Mouse (Mus musculus): ENCODE results near the gene Gm4353. TPM values are rescaled to one million over a fixed set of nuclear protein-coding genes. Genes with fewer than 3 reads are reported as not detected.
A peak's percentile ranks its signal among the peaks of the same experiment; 100 is the strongest.
"Not testable (repeated sequence)": the region's sequence is repeated elsewhere in the genome, so short reads cannot be mapped to it uniquely, and the experiment has no call there.

The Gm4353 gene
- 0.14 and 1.3 TPM in 2 replicates for total RNA-seq (2014; rRNA removed)
- polyA plus RNA-seq (2015; fragmentation: Nextera tagmentation; extraction: Ambion mirVana): 0.63 and 0.79 TPM in 2 replicates

- H3K9ac ChIP-seq (replicated peaks; ENCODE audit: low read length): not testable (repeated sequence)
- 96% methylated on average over 11 of the region's 11 CpGs for WGBS
Observed at GRCm38 (mm10) chr7:116084366-116084765, at the start of gene Gm4353. TSS of gene Gm4353 (minus strand) at chr7:116084635.

GRCm38 (mm10) chr7:116132078-116132477, 47.6 kb upstream of the Gm4353 start:
- 6% methylated on average over 5 of the region's 5 CpGs for WGBS
- ATAC-seq: peak; percentile 68
- Histone ChIP-seq H3K4me3 (ENCODE audit: low read length) (no peak overlapping the region), H3K36me3 (ENCODE audit: insufficient read depth, low read length) (no peaks in the 10 kb centered on the region), H3K9me3 (ENCODE audit: low read length) (no peaks in the 10 kb centered on the region), H3K27me3 (ENCODE audit: insufficient read depth, low read length) (no peaks in the 10 kb centered on the region), H3K27ac (peak overlapping the region; percentile 48), H3K4me1 (ENCODE audit: insufficient read depth, low read length) (peaks cover 4% of the 10 kb centered on the region; the same call in 1 of the 2 replicates), H3K9ac (replicated peaks; ENCODE audit: low read length) (no peak overlapping the region), H3K4me2 (ENCODE audit: low read depth, low read length) (no peak overlapping the region)
- DNase-seq (ENCODE audit: low spot score): peak; percentile 92
- TF ChIP-seq CTCF (IDR thresholded peaks at IDR 0.05; ENCODE audit: low read depth): peak; percentile 96

More at GRCm38 (mm10) chr7:116084366-116084765, at the start of gene Gm4353:
- H3K27ac ChIP-seq; DNase-seq (ENCODE audit: low spot score); H3K4me1 ChIP-seq (ENCODE audit: insufficient read depth, low read length); H3K9me3 ChIP-seq (ENCODE audit: low read length); H3K4me2 ChIP-seq (ENCODE audit: low read depth, low read length); H3K27me3 ChIP-seq (ENCODE audit: insufficient read depth, low read length); H3K36me3 ChIP-seq (ENCODE audit: insufficient read depth, low read length); ATAC-seq; H3K4me3 ChIP-seq (ENCODE audit: low read length): not testable (repeated sequence)

GRCm38 (mm10) chr7:116131390-116131789, 47.0 kb upstream of the Gm4353 start:
- peaks cover 4% of the 10 kb centered on the region; the same call in 1 of the 2 replicates for H3K4me1 ChIP-seq (ENCODE audit: insufficient read depth, low read length)
- H3K27me3 ChIP-seq (ENCODE audit: insufficient read depth, low read length): no peaks in the 10 kb centered on the region
- no peaks in the 10 kb centered on the region for H3K9me3 ChIP-seq (ENCODE audit: low read length)
- DNase-seq (ENCODE audit: low spot score): peak; percentile 78
- ATAC-seq: no peak
- H3K36me3 ChIP-seq (ENCODE audit: insufficient read depth, low read length): no peaks in the 10 kb centered on the region
- H3K4me2 ChIP-seq (ENCODE audit: low read depth, low read length): no peak overlapping the region
- no peak overlapping the region for H3K9ac ChIP-seq (replicated peaks; ENCODE audit: low read length)
- peak; percentile 63 for TF ChIP-seq CTCF (IDR thresholded peaks at IDR 0.05; ENCODE audit: low read depth)
- H3K4me3 ChIP-seq (ENCODE audit: low read length): no peak overlapping the region
- H3K27ac ChIP-seq: peak overlapping the region; percentile 48; the same call in 1 of the 2 replicates
- 14% methylated on average over 4 of the region's 4 CpGs for WGBS

- no peak overlapping the region for H3K4me3 ChIP-seq (ENCODE audit: low read length)
- no peak for TF ChIP-seq CTCF (IDR thresholded peaks at IDR 0.05; ENCODE audit: low read depth)
Observed at GRCm38 (mm10) chr7:116129374-116129773, 44.9 kb upstream of the Gm4353 start.

GRCm38 (mm10) chr7:116128286-116128685, 43.9 kb upstream of the Gm4353 start:
- Histone ChIP-seq H3K4me2 (ENCODE audit: low read depth, low read length) (no peak overlapping the region), H3K9me3 (ENCODE audit: low read length) (no peaks in the 10 kb centered on the region), H3K36me3 (ENCODE audit: insufficient read depth, low read length) (no peaks in the 10 kb centered on the region), H3K4me3 (ENCODE audit: low read length) (no peak overlapping the region), H3K27me3 (ENCODE audit: insufficient read depth, low read length) (no peaks in the 10 kb centered on the region), H3K4me1 (ENCODE audit: insufficient read depth, low read length) (peaks cover 8% of the 10 kb centered on the region; the same call in 1 of the 2 replicates), H3K9ac (replicated peaks; ENCODE audit: low read length) (no peak overlapping the region), H3K27ac (no peak overlapping the region)
- DNase-seq (ENCODE audit: low spot score) (no peak), ATAC-seq (no peak)
- no peak for TF ChIP-seq CTCF (IDR thresholded peaks at IDR 0.05; ENCODE audit: low read depth)
- 95% methylated on average over 8 of the region's 8 CpGs for WGBS

More at GRCm38 (mm10) chr7:116129374-116129773, 44.9 kb upstream of the Gm4353 start:
- no peak overlapping the region for H3K27ac ChIP-seq
- no peaks in the 10 kb centered on the region for H3K36me3 ChIP-seq (ENCODE audit: insufficient read depth, low read length)
- no peaks in the 10 kb centered on the region for H3K27me3 ChIP-seq (ENCODE audit: insufficient read depth, low read length)
- WGBS: 93% methylated on average over 10 of the region's 10 CpGs
- H3K9ac ChIP-seq (replicated peaks; ENCODE audit: low read length): no peak overlapping the region
- DNase-seq (ENCODE audit: low spot score): no peak
- H3K9me3 ChIP-seq (ENCODE audit: low read length): no peaks in the 10 kb centered on the region
- no peak for ATAC-seq
- H3K4me1 ChIP-seq (ENCODE audit: insufficient read depth, low read length): peaks cover 4% of the 10 kb centered on the region; the same call in 1 of the 2 replicates
- H3K4me2 ChIP-seq (ENCODE audit: low read depth, low read length): no peak overlapping the region

GRCm38 (mm10) chr7:116127052-116127451, 42.6 kb upstream of the Gm4353 start:
- Histone ChIP-seq H3K9me3 (ENCODE audit: low read length) (no peaks in the 10 kb centered on the region), H3K9ac (replicated peaks; ENCODE audit: low read length) (no peak overlapping the region), H3K27ac (no peak overlapping the region), H3K36me3 (ENCODE audit: insufficient read depth, low read length) (no peaks in the 10 kb centered on the region), H3K4me3 (ENCODE audit: low read length) (no peak overlapping the region), H3K27me3 (ENCODE audit: insufficient read depth, low read length) (no peaks in the 10 kb centered on the region), H3K4me2 (ENCODE audit: low read depth, low read length) (no peak overlapping the region), H3K4me1 (ENCODE audit: insufficient read depth, low read length) (peaks cover 8% of the 10 kb centered on the region; the same call in 1 of the 2 replicates)
- no peak for DNase-seq (ENCODE audit: low spot score)
- no peak for ATAC-seq
- no peak for TF ChIP-seq CTCF (IDR thresholded peaks at IDR 0.05; ENCODE audit: low read depth)
- 83% methylated on average over 2 of the region's 2 CpGs for WGBS

GRCm38 (mm10) chr7:116125671-116126070, 41.2 kb upstream of the Gm4353 start:
- no peaks in the 10 kb centered on the region for H3K27me3 ChIP-seq (ENCODE audit: insufficient read depth, low read length)
- WGBS: 62% methylated on average over 7 of the region's 7 CpGs
- no peak for TF ChIP-seq CTCF (IDR thresholded peaks at IDR 0.05; ENCODE audit: low read depth)
- H3K4me1 ChIP-seq (ENCODE audit: insufficient read depth, low read length): peaks cover 4% of the 10 kb centered on the region; the same call in 1 of the 2 replicates
- H3K36me3 ChIP-seq (ENCODE audit: insufficient read depth, low read length): no peaks in the 10 kb centered on the region
- DNase-seq (ENCODE audit: low spot score) (peak; percentile 58), ATAC-seq (no peak)
- H3K4me3 ChIP-seq (ENCODE audit: low read length): no peak overlapping the region
- no peak overlapping the region for H3K27ac ChIP-seq
- H3K4me2 ChIP-seq (ENCODE audit: low read depth, low read length): no peak overlapping the region
- no peak overlapping the region for H3K9ac ChIP-seq (replicated peaks; ENCODE audit: low read length)
- no peaks in the 10 kb centered on the region for H3K9me3 ChIP-seq (ENCODE audit: low read length)
